Mouse (Mus musculus) limb, embryonic 14.5 days (tissue): ENCODE data around the gene Iqcn. TPM values are rescaled to one million over a fixed set of nuclear protein-coding genes. Genes with fewer than 3 reads are reported as not detected.

Experiments used
- ATAC-seq: fragments of 200-750 bp; cut with Nextera tagmentation; 2 replicates; pipeline ENCODE4 v1.8.0; 2017; ENCODE audit warnings: low read depth, moderate number of reproducible peaks, moderate TSS enrichment; ENCODE audit not compliant: low FRiP score
- DNase-seq: peaks from one replicate; pipeline ENCODE4 v3.0.0-alpha.2; 2015; ENCODE audit warnings: low spot score
- H3K27ac ChIP-seq: fragments of 300-500 bp; sonication (generic); replicated peaks from 2 replicates; pipeline ENCODE4 v1.5.1; 2014; ENCODE audit warnings: low read depth, mild to moderate bottlenecking, low read length, moderate library complexity, mixed read lengths
- H3K27me3 ChIP-seq: fragments of 300-500 bp; sonication (generic); 2 replicates; pipeline ENCODE4 v1.6.1; 2014; ENCODE audit warnings: low read length, mixed read lengths; ENCODE audit not compliant: control insufficient read depth, insufficient read depth
- H3K36me3 ChIP-seq: fragments of 300-500 bp; sonication (generic); 2 replicates; pipeline ENCODE4 v1.6.1; 2014; ENCODE audit warnings: mild to moderate bottlenecking, low read length, moderate library complexity, mixed read lengths; ENCODE audit not compliant: control insufficient read depth, insufficient read depth
- H3K4me1 ChIP-seq: fragments of 300-500 bp; sonication (generic); 2 replicates; pipeline ENCODE4 v1.6.1; 2014; ENCODE audit warnings: antibody characterized with exemption, low read length, mixed read lengths; ENCODE audit not compliant: control insufficient read depth, insufficient read depth
- H3K4me2 ChIP-seq: fragments of 300-500 bp; sonication (generic); replicated peaks from 2 replicates; pipeline ENCODE4 v1.6.1; 2014; ENCODE audit warnings: low read depth, mild to moderate bottlenecking, low read length, moderate library complexity; ENCODE audit not compliant: severe bottlenecking
- H3K4me3 ChIP-seq: fragments of 300-500 bp; sonication (generic); replicated peaks from 2 replicates; pipeline ENCODE4 v1.5.1; 2014; ENCODE audit warnings: low read length
- H3K9ac ChIP-seq: fragments of 300-500 bp; sonication (generic); 2 replicates; pipeline ENCODE4 v1.6.1; 2014; ENCODE audit warnings: mild to moderate bottlenecking, low read depth, low read length, moderate library complexity; ENCODE audit not compliant: severe bottlenecking
- H3K9me3 ChIP-seq: fragments of 300-500 bp; sonication (generic); 2 replicates; pipeline ENCODE4 v1.6.1; 2016; ENCODE audit warnings: low read length; ENCODE audit not compliant: control insufficient read depth
- POLR2A ChIP-seq: fragments of 200-500 bp; IDR thresholded peaks from 2 replicates; pipeline ENCODE4 v1.8.0; 2012; ENCODE audit warnings: inconsistent platforms, mild to moderate bottlenecking, moderate library complexity, borderline replicate concordance; ENCODE audit not compliant: insufficient read depth, insufficient read length; ENCODE audit errors: extremely low read depth
- WGBS: fragments of 180-500 bp; shearing (Covaris S2); extraction: QIAGEN DNeasy Blood & Tissue Kit; methylation state at CpG from one replicate; pipeline ENCODE4 v1.1.7; 2014; 5-methylcytosine and 5-hydroxymethylcytosine counted together
- polyA plus RNA-seq, 2 experiments: library from polyadenylated mRNA; depleted of rRNA in 1 of 2; stranded (reverse) in 1 of 2; unstranded in 1 of 2; fragments of >200 nt; fragmentation: Nextera tagmentation in 1 of 2; extraction: Ambion mirVana in 1 of 2; gene quantifications; 2 replicates each; pipeline versions ENCODE4 v1.2.1 to v1.2.3; 2012 to 2014

Gene Iqcn
- polyA plus RNA-seq (2012; rRNA removed) (0.04 and 0.08 TPM in 2 replicates), polyA plus RNA-seq (2014; fragmentation: Nextera tagmentation; extraction: Ambion mirVana) (0.10 TPM in 1 of 2 replicates, not detected in the other)

- no peak within 1 kb of the TSS for H3K4me2 ChIP-seq
- H3K36me3 ChIP-seq: peaks cover 15% of the 10 kb centered on the region
- H3K4me1 ChIP-seq: peaks cover 7% of the 10 kb centered on the region
- no peak within 1 kb of the TSS for H3K27ac ChIP-seq
- no peaks in the 10 kb centered on the region for H3K9me3 ChIP-seq
- ATAC-seq (no peak), DNase-seq (no peak)
- H3K4me3 ChIP-seq: no peak within 1 kb of the TSS
- no peaks in the 10 kb centered on the region for H3K27me3 ChIP-seq
- H3K9ac ChIP-seq: no peak within 1 kb of the TSS
- no peak for TF ChIP-seq POLR2A
- WGBS: 89% methylated on average over 3 of the region's 3 CpGs
Measured at GRCm38 (mm10) chr8:70703287-70703686, at the start of gene Iqcn. TSS of gene Iqcn (plus strand) at chr8:70703457.

GRCm38 (mm10) chr8:70654121-70654520 lies 49.1 kb upstream of the Iqcn start:
- TF ChIP-seq POLR2A: no peak
- H3K9me3 ChIP-seq: no peaks in the 10 kb centered on the region
- H3K36me3 ChIP-seq: peaks cover 69% of the 10 kb centered on the region
- no peak overlapping the region for H3K4me2 ChIP-seq
- H3K27me3 ChIP-seq: no peaks in the 10 kb centered on the region
- no peak for DNase-seq
- H3K27ac ChIP-seq: no peak overlapping the region
- no peak for ATAC-seq
- no peak overlapping the region for H3K4me3 ChIP-seq
- no peak overlapping the region for H3K9ac ChIP-seq
- 76% methylated on average over 1 of the region's 1 CpGs for WGBS
- H3K4me1 ChIP-seq: peaks cover 13% of the 10 kb centered on the region

GRCm38 (mm10) chr8:70655469-70655868 lies 47.8 kb upstream of the Iqcn start:
- H3K9me3 ChIP-seq: no peaks in the 10 kb centered on the region
- H3K27me3 ChIP-seq: no peaks in the 10 kb centered on the region
- ATAC-seq: no peak
- no peak for TF ChIP-seq POLR2A
- no peak for DNase-seq
- no peak overlapping the region for H3K4me2 ChIP-seq
- H3K27ac ChIP-seq: no peak overlapping the region
- peaks cover 9% of the 10 kb centered on the region for H3K4me1 ChIP-seq
- peaks cover 57% of the 10 kb centered on the region for H3K36me3 ChIP-seq
- no peak overlapping the region for H3K9ac ChIP-seq
- no peak overlapping the region for H3K4me3 ChIP-seq
- 57% methylated on average over 2 of the region's 2 CpGs for WGBS

- TF ChIP-seq POLR2A: no peak
- ATAC-seq (no peak), DNase-seq (no peak)
- no peak overlapping the region for H3K27ac ChIP-seq
- H3K4me2 ChIP-seq: no peak overlapping the region
- 76% methylated on average over 13 of the region's 13 CpGs for WGBS
- no peak overlapping the region for H3K4me3 ChIP-seq
- H3K4me1 ChIP-seq: peaks cover 9% of the 10 kb centered on the region
- H3K36me3 ChIP-seq: peaks cover 49% of the 10 kb centered on the region
- H3K9me3 ChIP-seq: no peaks in the 10 kb centered on the region
- no peak overlapping the region for H3K9ac ChIP-seq
- H3K27me3 ChIP-seq: no peaks in the 10 kb centered on the region
Measured at GRCm38 (mm10) chr8:70656193-70656790, 47.0 kb upstream of the Iqcn start.

- no peak overlapping the region for H3K4me3 ChIP-seq
- peaks cover 40% of the 10 kb centered on the region for H3K36me3 ChIP-seq
- DNase-seq (no peak), ATAC-seq (no peak)
- H3K9ac ChIP-seq: no peak overlapping the region
- no peaks in the 10 kb centered on the region for H3K9me3 ChIP-seq
- WGBS: 95% methylated on average over 3 of the region's 3 CpGs
- no peak for TF ChIP-seq POLR2A
- H3K27ac ChIP-seq: no peak overlapping the region
- peaks cover 9% of the 10 kb centered on the region for H3K4me1 ChIP-seq
- no peak overlapping the region for H3K4me2 ChIP-seq
- no peaks in the 10 kb centered on the region for H3K27me3 ChIP-seq
Measured at GRCm38 (mm10) chr8:70657214-70657613, 46.0 kb upstream of the Iqcn start.
